Mouse (Mus musculus) heart, embryonic 16.5 days (tissue): ENCODE measurements around the gene Ddit4. TPM values are rescaled to one million over a fixed set of nuclear protein-coding genes. Genes with fewer than 3 reads are reported as not detected.

Source experiments
- ATAC-seq: fragments of 200-750 bp; cut with Nextera tagmentation; replicated peaks from 2 replicates; pipeline ENCODE4 v1.8.0; 2017; ENCODE audit warnings: moderate number of reproducible peaks; ENCODE audit not compliant: insufficient read depth, low FRiP score; ENCODE audit errors: extremely low read depth
- H3K27ac ChIP-seq: fragments of 300-500 bp; sonication (generic); 2 replicates; pipeline ENCODE4 v1.5.1; 2014; ENCODE audit warnings: mild to moderate bottlenecking, low read length, control low read depth, moderate library complexity
- H3K27me3 ChIP-seq: fragments of 300-500 bp; sonication (generic); 2 replicates; pipeline ENCODE4 v1.6.1; 2014; ENCODE audit warnings: low read length, mixed read lengths; ENCODE audit not compliant: control insufficient read depth, insufficient read depth
- H3K36me3 ChIP-seq: fragments of 300-500 bp; sonication (generic); 2 replicates; pipeline ENCODE4 v1.6.1; 2014; ENCODE audit not compliant: control insufficient read depth, insufficient read depth
- H3K4me1 ChIP-seq: fragments of 300-500 bp; sonication (generic); 2 replicates; pipeline ENCODE4 v1.6.1; 2014; ENCODE audit warnings: low read length, mixed read lengths; ENCODE audit not compliant: control insufficient read depth, insufficient read depth
- H3K4me2 ChIP-seq: fragments of 300-500 bp; sonication (generic); 2 replicates; pipeline ENCODE4 v1.6.1; 2014; ENCODE audit warnings: low read depth, mild to moderate bottlenecking, control low read depth, low read length
- H3K4me3 ChIP-seq: fragments of 300-500 bp; sonication (generic); 2 replicates; pipeline ENCODE4 v1.5.1; 2014; ENCODE audit warnings: mild to moderate bottlenecking, control low read depth, low read length
- H3K9ac ChIP-seq: fragments of 300-500 bp; sonication (generic); 2 replicates; pipeline ENCODE4 v1.6.1; 2014; ENCODE audit warnings: low read length, control low read depth
- H3K9me3 ChIP-seq: fragments of 300-500 bp; sonication (generic); replicated peaks from 2 replicates; pipeline ENCODE4 v1.6.1; 2016; ENCODE audit warnings: low read length; ENCODE audit not compliant: control insufficient read depth
- WGBS: fragments of 180-500 bp; shearing (Covaris S2); extraction: QIAGEN DNeasy Blood & Tissue Kit; methylation state at CpG from one replicate; pipeline ENCODE4 v1.1.7; 2014; 5-methylcytosine and 5-hydroxymethylcytosine counted together
- polyA plus RNA-seq: library from polyadenylated mRNA; unstranded; fragments of >200 nt; fragmentation: Nextera tagmentation; extraction: Ambion mirVana; gene quantifications from 2 replicates; pipeline ENCODE4 v1.2.1, GENCODE M21; 2015

Gene Ddit4
- polyA plus RNA-seq, 1 experiment from 2014 or later: 31.9 TPM

DNA sequence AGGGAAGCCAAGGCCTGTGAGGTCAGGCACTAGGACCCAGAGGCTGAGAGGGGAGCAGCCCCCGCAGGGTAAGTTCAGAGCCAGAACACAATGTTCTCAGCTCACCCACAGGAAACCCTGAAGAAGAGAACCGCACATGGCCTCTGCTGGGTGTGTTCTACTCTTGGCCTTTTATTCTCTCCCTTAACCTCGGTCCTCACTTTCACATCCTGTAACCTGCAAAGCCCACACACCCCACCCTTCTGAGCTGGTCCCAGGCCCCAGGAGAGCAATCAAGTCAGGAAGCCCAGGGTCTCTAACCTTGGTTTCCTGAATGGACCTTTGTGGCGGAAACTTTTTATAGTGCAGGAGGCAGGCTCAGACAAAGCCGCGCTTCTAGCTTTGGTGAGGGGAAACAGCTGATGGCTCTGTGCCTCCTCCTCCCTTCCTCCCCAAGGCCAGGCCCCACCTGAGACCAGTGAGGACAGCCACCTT lies 22.6 kb upstream of the Ddit4 start:
- peak; percentile 56 for ATAC-seq
- Histone ChIP-seq H3K9ac (peak overlapping the region; percentile 48), H3K27me3 (no peaks in the 10 kb centered on the region), H3K4me3 (no peak overlapping the region), H3K27ac (peak overlapping the region; percentile 88), H3K4me1 (peaks cover 70% of the 10 kb centered on the region), H3K4me2 (peak overlapping the region; percentile 38), H3K9me3 (no peaks in the 10 kb centered on the region), H3K36me3 (no peaks in the 10 kb centered on the region)
- WGBS: 18% methylated on average over 6 of the region's 6 CpGs

DNA sequence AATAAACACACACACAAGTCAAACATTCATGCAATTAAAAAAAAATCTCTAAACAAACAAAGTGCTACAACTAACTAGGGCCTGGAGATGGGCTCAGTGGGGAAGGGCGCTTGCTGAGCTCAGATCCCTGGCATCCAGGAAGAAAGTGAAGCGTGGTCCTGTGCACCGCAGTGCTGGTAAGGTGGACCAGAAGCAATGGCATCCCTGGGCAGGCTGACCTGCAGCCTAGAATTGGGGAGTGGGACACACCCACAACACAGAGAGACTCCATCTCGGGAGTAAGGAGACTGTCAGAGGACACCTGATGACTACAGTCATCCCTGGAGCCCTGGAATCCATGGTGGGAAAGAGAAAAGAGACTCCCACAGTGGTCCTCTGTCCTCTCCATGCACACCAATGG lies 21.8 kb upstream of the Ddit4 start:
- 90% methylated on average over 4 of the region's 4 CpGs for WGBS
- no peaks in the 10 kb centered on the region for H3K27me3 ChIP-seq
- H3K36me3 ChIP-seq: no peaks in the 10 kb centered on the region
- no peak overlapping the region for H3K4me2 ChIP-seq
- peak overlapping the region; percentile 88 for H3K27ac ChIP-seq
- H3K9ac ChIP-seq: no peak overlapping the region
- ATAC-seq: no peak
- peaks cover 61% of the 10 kb centered on the region for H3K4me1 ChIP-seq
- H3K9me3 ChIP-seq: no peaks in the 10 kb centered on the region
- no peak overlapping the region for H3K4me3 ChIP-seq

DNA sequence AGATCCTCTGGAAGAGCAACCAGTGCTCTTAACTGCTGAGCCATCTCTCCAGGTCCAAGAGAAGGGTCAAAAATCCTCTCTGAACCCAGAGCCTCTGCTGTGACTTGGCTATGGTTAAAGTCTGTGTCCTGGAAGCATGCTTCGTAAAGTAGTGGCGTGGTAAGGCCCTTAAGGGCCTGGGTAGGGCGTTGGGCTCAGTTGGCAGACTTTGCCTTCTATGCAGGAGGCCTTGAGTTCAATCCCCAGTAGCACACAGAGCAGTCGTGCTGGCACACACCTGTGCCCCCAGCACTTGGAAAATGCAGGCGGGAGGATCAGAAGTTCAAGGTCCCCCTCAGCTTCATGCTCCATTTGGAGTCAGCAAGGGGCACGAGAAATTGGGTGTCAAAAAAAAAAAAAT lies 21.4 kb upstream of the Ddit4 start:
- Histone ChIP-seq H3K27me3 (no peaks in the 10 kb centered on the region), H3K27ac (peak overlapping the region; percentile 1; the same call in 1 of the 2 replicates), H3K36me3 (no peaks in the 10 kb centered on the region), H3K9ac (no peak overlapping the region), H3K4me3 (no peak overlapping the region), H3K9me3 (no peaks in the 10 kb centered on the region), H3K4me1 (peaks cover 57% of the 10 kb centered on the region), H3K4me2 (no peak overlapping the region)
- no peak for ATAC-seq
- WGBS: 91% methylated on average over 6 of the region's 6 CpGs

GRCm38 (mm10) chr10:59972534-59972933 lies 20.9 kb upstream of the Ddit4 start:
- Histone ChIP-seq H3K9me3 (no peaks in the 10 kb centered on the region), H3K4me1 (peaks cover 55% of the 10 kb centered on the region), H3K4me3 (no peak overlapping the region), H3K27me3 (no peaks in the 10 kb centered on the region), H3K4me2 (no peak overlapping the region), H3K9ac (no peak overlapping the region), H3K36me3 (no peaks in the 10 kb centered on the region), H3K27ac (peak overlapping the region; percentile 1; the same call in 1 of the 2 replicates)
- WGBS: 39% methylated on average over 2 of the region's 2 CpGs
- ATAC-seq: no peak

GRCm38 (mm10) chr10:59971813-59972212 lies 20.2 kb upstream of the Ddit4 start:
- H3K4me1 ChIP-seq: peaks cover 59% of the 10 kb centered on the region
- no peaks in the 10 kb centered on the region for H3K36me3 ChIP-seq
- no peak overlapping the region for H3K27ac ChIP-seq
- no peak for ATAC-seq
- no peak overlapping the region for H3K4me2 ChIP-seq
- no peaks in the 10 kb centered on the region for H3K9me3 ChIP-seq
- H3K9ac ChIP-seq: no peak overlapping the region
- WGBS: 89% methylated on average over 8 of the region's 8 CpGs
- H3K4me3 ChIP-seq: no peak overlapping the region
- H3K27me3 ChIP-seq: no peaks in the 10 kb centered on the region

GRCm38 (mm10) chr10:59970450-59971062 lies 18.9 kb upstream of the Ddit4 start:
- no peaks in the 10 kb centered on the region for H3K36me3 ChIP-seq
- peak overlapping the region; percentile 85 for H3K9ac ChIP-seq
- ATAC-seq: no peak
- no peaks in the 10 kb centered on the region for H3K9me3 ChIP-seq
- H3K27me3 ChIP-seq: no peaks in the 10 kb centered on the region
- peak overlapping the region; percentile 60 for H3K4me3 ChIP-seq
- H3K4me1 ChIP-seq: peaks cover 63% of the 10 kb centered on the region
- peak overlapping the region; percentile 98 for H3K27ac ChIP-seq
- peak overlapping the region; percentile 87 for H3K4me2 ChIP-seq
- 22% methylated on average over 6 of the region's 6 CpGs for WGBS

GRCm38 (mm10) chr10:59969821-59970449 lies 18.3 kb upstream of the Ddit4 start:
- Histone ChIP-seq H3K9ac (peak overlapping the region; percentile 85), H3K9me3 (no peaks in the 10 kb centered on the region), H3K4me2 (peak overlapping the region; percentile 87), H3K27me3 (no peaks in the 10 kb centered on the region), H3K4me1 (peaks cover 64% of the 10 kb centered on the region), H3K27ac (peak overlapping the region; percentile 98), H3K36me3 (no peaks in the 10 kb centered on the region), H3K4me3 (peak overlapping the region; percentile 60)
- ATAC-seq: peak; percentile 39
- WGBS: under 1% methylated on average over 25 of the region's 25 CpGs

DNA sequence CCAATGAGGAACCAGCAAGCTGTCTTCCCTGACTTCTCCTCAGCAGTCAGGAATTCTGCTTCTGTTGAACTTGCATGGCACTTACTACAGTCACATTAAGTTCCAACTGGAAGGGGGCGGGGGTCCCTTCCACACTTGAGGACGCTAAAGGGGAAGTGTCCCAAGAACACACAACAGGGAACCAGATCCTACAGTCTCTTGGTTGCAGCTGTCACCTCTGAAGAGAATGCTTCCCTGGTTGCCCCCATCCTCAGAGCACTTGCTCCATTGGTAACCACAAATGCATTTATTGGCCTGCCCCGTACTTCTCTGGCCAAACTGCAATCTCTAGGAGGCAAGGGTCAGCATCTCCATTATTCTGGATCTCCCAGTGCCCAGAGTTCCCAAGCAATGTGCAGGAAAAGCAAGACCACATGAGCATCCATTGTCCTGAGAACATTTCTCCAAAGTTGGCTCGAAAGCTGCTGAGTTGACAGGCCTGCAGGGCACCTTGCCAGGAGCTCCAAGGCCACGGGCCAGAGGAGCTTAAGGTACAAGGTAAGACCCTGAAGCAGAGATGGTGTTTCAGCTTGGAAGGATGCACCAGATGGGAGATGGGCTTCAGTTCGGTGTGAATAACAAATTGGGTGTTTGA lies 15.8 kb upstream of the Ddit4 start:
- no peak overlapping the region; the same call in 1 of the 2 replicates for H3K9ac ChIP-seq
- H3K27me3 ChIP-seq: no peaks in the 10 kb centered on the region
- H3K4me1 ChIP-seq: peaks cover 55% of the 10 kb centered on the region
- H3K4me3 ChIP-seq: no peak overlapping the region
- ATAC-seq: no peak
- H3K27ac ChIP-seq: peak overlapping the region; percentile 30
- H3K36me3 ChIP-seq: no peaks in the 10 kb centered on the region
- H3K9me3 ChIP-seq: no peaks in the 10 kb centered on the region
- H3K4me2 ChIP-seq: no peak overlapping the region
- WGBS: 60% methylated on average over 6 of the region's 6 CpGs

- Histone ChIP-seq H3K27me3 (no peaks in the 10 kb centered on the region), H3K4me3 (no peak overlapping the region), H3K9ac (no peak overlapping the region), H3K4me2 (no peak overlapping the region), H3K9me3 (no peaks in the 10 kb centered on the region), H3K27ac (no peak overlapping the region), H3K4me1 (peaks cover 51% of the 10 kb centered on the region), H3K36me3 (no peaks in the 10 kb centered on the region)
- no peak for ATAC-seq
- 90% methylated on average over 6 of the region's 6 CpGs for WGBS
These were observed 15.1 kb upstream of the Ddit4 start for GRCm38 (mm10) chr10:59966743-59967142.
